Mouse (Mus musculus) lung, embryonic 14.5 days (tissue): ENCODE measurements around the gene Hic2. TPM values are rescaled to one million over a fixed set of nuclear protein-coding genes. Genes with fewer than 3 reads are reported as not detected.

Experiments used
- ATAC-seq: fragments of 200-750 bp; cut with Nextera tagmentation; 2 replicates; pipeline ENCODE4 v1.8.0; 2017; ENCODE audit warnings: mild to moderate bottlenecking, moderate TSS enrichment, moderate library complexity; ENCODE audit not compliant: insufficient read depth
- DNase-seq: peaks from one replicate; pipeline ENCODE4 v3.0.0-alpha.2; 2015
- H3K27ac ChIP-seq: fragments of 300-500 bp; sonication (generic); 2 replicates; pipeline ENCODE4 v1.5.1; 2014; ENCODE audit warnings: low read depth, mild to moderate bottlenecking, moderate library complexity
- H3K27me3 ChIP-seq: fragments of 300-500 bp; sonication (generic); 2 replicates; pipeline ENCODE4 v1.6.1; 2014; ENCODE audit warnings: low read length, control low read depth; ENCODE audit not compliant: insufficient read depth
- H3K36me3 ChIP-seq: fragments of 300-500 bp; sonication (generic); 2 replicates; pipeline ENCODE4 v1.6.1; 2014; ENCODE audit warnings: control low read depth; ENCODE audit not compliant: insufficient read depth
- H3K4me1 ChIP-seq: fragments of 300-500 bp; sonication (generic); 2 replicates; pipeline ENCODE4 v1.6.1; 2014; ENCODE audit warnings: antibody characterized with exemption, control low read depth; ENCODE audit not compliant: insufficient read depth
- H3K4me2 ChIP-seq: fragments of 300-500 bp; sonication (generic); 2 replicates; pipeline ENCODE4 v1.6.1; 2014; ENCODE audit warnings: mild to moderate bottlenecking
- H3K4me3 ChIP-seq: fragments of 300-500 bp; sonication (generic); 2 replicates; pipeline ENCODE4 v1.5.1; 2014; ENCODE audit warnings: low read depth, low read length
- H3K9ac ChIP-seq: fragments of 300-500 bp; sonication (generic); 2 replicates; pipeline ENCODE4 v1.6.1; 2014
- H3K9me3 ChIP-seq: fragments of 300-500 bp; sonication (generic); 2 replicates; pipeline ENCODE4 v1.6.1; 2016; ENCODE audit warnings: low read depth, low read length, control low read depth
- CTCF ChIP-seq: IDR thresholded peaks from 2 replicates; pipeline ENCODE4 v1.5.1; 2016; ENCODE audit warnings: antibody characterized with exemption, low read depth
- WGBS: fragments of 180-500 bp; shearing (Covaris S2); extraction: QIAGEN DNeasy Blood & Tissue Kit; methylation state at CpG from one replicate; pipeline ENCODE4 v1.1.7; 2014; 5-methylcytosine and 5-hydroxymethylcytosine counted together
- polyA plus RNA-seq: library from polyadenylated mRNA; unstranded; fragments of >200 nt; fragmentation: Nextera tagmentation; extraction: Ambion mirVana; gene quantifications from 2 replicates; pipeline ENCODE4 v1.2.1, GENCODE M21; 2014

The Hic2 gene
- polyA plus RNA-seq, 1 experiment from 2014 or later, result 4.3 TPM

GRCm38 (mm10) chr16:17251539-17251938 is 18.2 kb downstream of the Hic2 start:
- no peak overlapping the region for H3K9ac ChIP-seq
- H3K36me3 ChIP-seq, result no peaks in the 10 kb centered on the region
- no peak overlapping the region for H3K4me3 ChIP-seq
- H3K4me1 ChIP-seq, result peaks cover 21% of the 10 kb centered on the region
- peak overlapping the region; percentile 25; the same call in 1 of the 2 replicates for H3K4me2 ChIP-seq
- peak; percentile 20; the same call in 1 of the 2 replicates for ATAC-seq
- H3K27me3 ChIP-seq, result no peaks in the 10 kb centered on the region
- TF ChIP-seq CTCF, result no peak
- no peaks in the 10 kb centered on the region for H3K9me3 ChIP-seq
- 32% methylated on average over 3 of the region's 3 CpGs for WGBS
- peak; percentile 90 for DNase-seq
- H3K27ac ChIP-seq, result peak overlapping the region; percentile 86

GRCm38 (mm10) chr16:17252086-17252726 is 18.8 kb downstream of the Hic2 start:
- H3K27ac ChIP-seq, result peak overlapping the region; percentile 86
- no peak overlapping the region for H3K4me3 ChIP-seq
- no peaks in the 10 kb centered on the region for H3K27me3 ChIP-seq
- H3K9ac ChIP-seq, result no peak overlapping the region
- H3K36me3 ChIP-seq, result peaks cover 5% of the 10 kb centered on the region
- H3K4me1 ChIP-seq, result peaks cover 21% of the 10 kb centered on the region
- ATAC-seq (peak; percentile 35; the same call in 1 of the 2 replicates), DNase-seq (no peak)
- peak overlapping the region; percentile 25; the same call in 1 of the 2 replicates for H3K4me2 ChIP-seq
- 59% methylated on average over 3 of the region's 3 CpGs for WGBS
- H3K9me3 ChIP-seq, result no peaks in the 10 kb centered on the region
- TF ChIP-seq CTCF, result no peak

- WGBS, result 53% methylated on average over 7 of the region's 7 CpGs
- no peak overlapping the region for H3K4me2 ChIP-seq
- TF ChIP-seq CTCF, result no peak
- no peak overlapping the region for H3K9ac ChIP-seq
- peaks cover 11% of the 10 kb centered on the region for H3K36me3 ChIP-seq
- DNase-seq, result no peak
- no peak overlapping the region for H3K4me3 ChIP-seq
- H3K9me3 ChIP-seq, result no peaks in the 10 kb centered on the region
- H3K4me1 ChIP-seq, result peaks cover 21% of the 10 kb centered on the region
- no peaks in the 10 kb centered on the region for H3K27me3 ChIP-seq
- ATAC-seq, result no peak
- H3K27ac ChIP-seq, result no peak overlapping the region; the same call in 1 of the 2 replicates
Observed at GRCm38 (mm10) chr16:17252841-17253240, 19.5 kb downstream of the Hic2 start.

GRCm38 (mm10) chr16:17254005-17254597 is 20.7 kb downstream of the Hic2 start:
- Histone ChIP-seq H3K4me2 (no peak overlapping the region), H3K9me3 (no peaks in the 10 kb centered on the region), H3K4me3 (no peak overlapping the region), H3K27me3 (no peaks in the 10 kb centered on the region), H3K36me3 (peaks cover 23% of the 10 kb centered on the region), H3K4me1 (peaks cover 21% of the 10 kb centered on the region), H3K27ac (no peak overlapping the region), H3K9ac (no peak overlapping the region)
- 26% methylated on average over 4 of the region's 4 CpGs for WGBS
- no peak for DNase-seq
- no peak for TF ChIP-seq CTCF
- no peak for ATAC-seq

GRCm38 (mm10) chr16:17255270-17255669 is 21.9 kb downstream of the Hic2 start:
- Histone ChIP-seq H3K9ac (no peak overlapping the region), H3K4me3 (no peak overlapping the region), H3K4me2 (no peak overlapping the region), H3K27me3 (no peaks in the 10 kb centered on the region), H3K4me1 (peaks cover 21% of the 10 kb centered on the region), H3K36me3 (peaks cover 33% of the 10 kb centered on the region), H3K9me3 (no peaks in the 10 kb centered on the region), H3K27ac (no peak overlapping the region)
- TF ChIP-seq CTCF, result no peak
- ATAC-seq (no peak), DNase-seq (no peak)
- WGBS, result 41% methylated on average over 2 of the region's 2 CpGs

- no peak overlapping the region for H3K27ac ChIP-seq
- H3K4me3 ChIP-seq, result no peak overlapping the region
- DNase-seq (no peak), ATAC-seq (no peak)
- 86% methylated on average over 9 of the region's 9 CpGs for WGBS
- no peaks in the 10 kb centered on the region for H3K27me3 ChIP-seq
- H3K36me3 ChIP-seq, result peaks cover 42% of the 10 kb centered on the region
- H3K9ac ChIP-seq, result no peak overlapping the region
- H3K4me2 ChIP-seq, result no peak overlapping the region
- peaks cover 15% of the 10 kb centered on the region; the same call in 1 of the 2 replicates for H3K4me1 ChIP-seq
- no peaks in the 10 kb centered on the region for H3K9me3 ChIP-seq
- TF ChIP-seq CTCF, result no peak
Observed at GRCm38 (mm10) chr16:17257359-17257821, 24.0 kb downstream of the Hic2 start.

GRCm38 (mm10) chr16:17258917-17259316 is 25.5 kb downstream of the Hic2 start:
- Histone ChIP-seq H3K4me3 (no peak overlapping the region), H3K27ac (no peak overlapping the region), H3K36me3 (peaks cover 42% of the 10 kb centered on the region), H3K4me2 (no peak overlapping the region), H3K9ac (no peak overlapping the region), H3K4me1 (peaks cover 4% of the 10 kb centered on the region; the same call in 1 of the 2 replicates), H3K9me3 (no peaks in the 10 kb centered on the region), H3K27me3 (no peaks in the 10 kb centered on the region)
- WGBS, result 92% methylated on average over 12 of the region's 12 CpGs
- no peak for ATAC-seq
- DNase-seq, result no peak
- no peak for TF ChIP-seq CTCF
